Mouse (Mus musculus): ENCODE data around the gene March8. TPM values are rescaled to one million over a fixed set of nuclear protein-coding genes. Genes with fewer than 3 reads are reported as not detected.

The March8 gene
- polyA plus RNA-seq, 1 experiment: 38.8 TPM

DNA sequence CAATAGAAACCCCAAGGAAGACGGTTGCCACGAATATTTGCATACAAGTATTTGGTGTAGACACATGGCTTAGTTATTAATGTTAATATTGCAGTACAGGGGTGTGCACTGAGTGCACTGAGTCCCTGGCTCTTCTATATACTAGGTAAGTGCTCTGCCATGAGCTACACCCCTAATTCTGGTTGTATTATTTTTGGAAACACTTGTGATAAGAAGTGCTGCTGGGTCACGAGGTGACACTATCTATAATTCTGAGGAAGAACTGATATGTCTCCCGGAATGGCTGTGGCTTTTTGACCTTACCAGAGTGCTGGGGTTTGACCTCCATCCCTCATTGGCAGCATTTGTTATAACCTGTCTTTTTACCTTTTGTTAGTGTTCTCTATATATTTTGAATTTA is 103.0 kb downstream of the March8 start:
- H3ac ChIP-seq (ENCODE audit: control insufficient read depth, insufficient read length): no peak overlapping the region
- TF ChIP-seq CEBPB (IDR thresholded peaks at IDR 0.05; ENCODE audit: insufficient read depth, poor library complexity, severe bottlenecking): no peak
- no peak overlapping the region for H3K4me2 ChIP-seq (ENCODE audit: low read depth)
- no peaks in the 10 kb centered on the region for H3K79me2 ChIP-seq (ENCODE audit: control insufficient read depth, insufficient read depth)
- no peak overlapping the region for H3K4me3 ChIP-seq
- no peaks in the 10 kb centered on the region for H3K27me3 ChIP-seq (ENCODE audit: control insufficient read depth, insufficient read depth, insufficient read length)
- no peaks in the 10 kb centered on the region for H3K36me3 ChIP-seq (ENCODE audit: control insufficient read depth, insufficient read depth)

GRCm38 (mm10) chr6:116455781-116456180 is 118.0 kb downstream of the March8 start:
- no peak for TF ChIP-seq TCF3 (IDR thresholded peaks at IDR 0.05; ENCODE audit: insufficient read length, low read depth)
- peak; percentile 73 for TF ChIP-seq TCF12 (IDR thresholded peaks at IDR 0.05; ENCODE audit: insufficient read depth, poor library complexity, severe bottlenecking)
- TF ChIP-seq REST (IDR thresholded peaks at IDR 0.05; ENCODE audit: insufficient read depth, insufficient read length): no peak
- TF ChIP-seq POLR2A (IDR thresholded peaks at IDR 0.05; ENCODE audit: insufficient read length, low read depth): no peak
- no peak for TF ChIP-seq MAX (IDR thresholded peaks at IDR 0.05; ENCODE audit: low read depth)
- TF ChIP-seq MYOG (IDR thresholded peaks at IDR 0.05; ENCODE audit: control insufficient read depth in 1 of 3, insufficient read depth in 1 of 3, insufficient read length in 2 of 3, low read depth in 2 of 3): peak; percentile 69 to 86 (median 75)
- peak in 2 of 3 experiments; percentile 73 to 86 for TF ChIP-seq MYOD1 (IDR thresholded peaks at IDR 0.05; ENCODE audit: control insufficient read depth in 1 of 3, insufficient read length in 2 of 3, low read depth in 2 of 3)
- TF ChIP-seq SRF (IDR thresholded peaks at IDR 0.05; ENCODE audit: control insufficient read depth, insufficient read length, low read depth): no peak
- no peak for TF ChIP-seq E2F4 (IDR thresholded peaks at IDR 0.05; ENCODE audit: insufficient read depth)
- Histone ChIP-seq H3K79me2 (ENCODE audit: control insufficient read depth, insufficient read depth) (no peaks in the 10 kb centered on the region), H3K4me3 (no peak overlapping the region), H3K27me3 (ENCODE audit: control insufficient read depth, insufficient read depth, insufficient read length) (no peaks in the 10 kb centered on the region), H3ac (ENCODE audit: control insufficient read depth, insufficient read length) (no peak overlapping the region), H3K36me3 (ENCODE audit: control insufficient read depth, insufficient read depth) (peaks cover 4% of the 10 kb centered on the region), H3K4me2 (ENCODE audit: low read depth) (peak overlapping the region; percentile 66)

DNA sequence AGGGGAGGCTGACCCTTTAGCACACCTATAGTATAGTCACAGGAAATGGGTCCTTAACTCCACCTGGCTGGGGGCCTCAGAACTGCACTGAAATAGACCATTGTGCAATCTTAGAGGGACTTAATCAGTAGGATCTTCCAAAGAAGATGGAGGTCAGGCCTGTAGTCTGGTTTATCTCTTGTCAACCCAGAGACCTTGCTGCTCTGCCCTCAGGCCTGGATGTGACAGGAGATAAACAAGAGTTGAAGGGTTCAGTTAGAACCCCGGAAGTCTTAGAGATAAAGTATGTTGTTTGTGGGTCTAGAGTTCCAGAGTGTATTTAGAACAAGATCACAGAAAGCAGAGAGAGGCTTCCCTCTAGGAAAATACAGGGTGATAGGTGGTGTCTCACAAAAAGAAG is 118.7 kb downstream of the March8 start:
- TF ChIP-seq TCF12 (IDR thresholded peaks at IDR 0.05; ENCODE audit: insufficient read depth, poor library complexity, severe bottlenecking) (no peak), REST (IDR thresholded peaks at IDR 0.05; ENCODE audit: insufficient read depth, insufficient read length) (no peak), TCF3 (IDR thresholded peaks at IDR 0.05; ENCODE audit: insufficient read length, low read depth) (no peak), USF1 (IDR thresholded peaks at IDR 0.05; ENCODE audit: low read depth) (no peak)
- H3K4me3 ChIP-seq: no peak overlapping the region
- no peaks in the 10 kb centered on the region for H3K79me2 ChIP-seq (ENCODE audit: control insufficient read depth, insufficient read depth)
- no peaks in the 10 kb centered on the region for H3K27me3 ChIP-seq (ENCODE audit: control insufficient read depth, insufficient read depth, insufficient read length)
- H3K4me2 ChIP-seq (ENCODE audit: low read depth): peak overlapping the region; percentile 66
- peaks cover 4% of the 10 kb centered on the region for H3K36me3 ChIP-seq (ENCODE audit: control insufficient read depth, insufficient read depth)
- no peak overlapping the region for H3ac ChIP-seq (ENCODE audit: control insufficient read depth, insufficient read length)

- peaks cover 4% of the 10 kb centered on the region for H3K36me3 ChIP-seq (ENCODE audit: control insufficient read depth, insufficient read depth)
- H3K79me2 ChIP-seq (ENCODE audit: control insufficient read depth, insufficient read depth): no peaks in the 10 kb centered on the region
- no peak for TF ChIP-seq E2F4 (IDR thresholded peaks at IDR 0.05; ENCODE audit: insufficient read depth)
- TF ChIP-seq MYOG (IDR thresholded peaks at IDR 0.05; ENCODE audit: control insufficient read depth in 1 of 3, insufficient read depth in 1 of 3, insufficient read length in 2 of 3, low read depth in 2 of 3): no peak
- no peak for TF ChIP-seq POLR2A (IDR thresholded peaks at IDR 0.05; ENCODE audit: insufficient read length, low read depth)
- no peak for TF ChIP-seq MYOD1 (IDR thresholded peaks at IDR 0.05; ENCODE audit: control insufficient read depth in 1 of 3, insufficient read length in 2 of 3, low read depth in 2 of 3)
- TF ChIP-seq REST (IDR thresholded peaks at IDR 0.05; ENCODE audit: insufficient read depth, insufficient read length): no peak
- no peak for TF ChIP-seq USF1 (IDR thresholded peaks at IDR 0.05; ENCODE audit: low read depth)
- H3K4me3 ChIP-seq: no peak overlapping the region
- no peaks in the 10 kb centered on the region for H3K27me3 ChIP-seq (ENCODE audit: control insufficient read depth, insufficient read depth, insufficient read length)
- no peak overlapping the region for H3K4me2 ChIP-seq (ENCODE audit: low read depth)
- no peak overlapping the region for H3ac ChIP-seq (ENCODE audit: control insufficient read depth, insufficient read length)
These were observed 120.9 kb downstream of the March8 start for GRCm38 (mm10) chr6:116458728-116459127.

Other genes with a start within 250 kb of the March8 start
- 17.6 TPM for gene Tmcc1, start 144.5 kb upstream of the March8 start, polyA plus RNA-seq (2012; fragmentation: generic; extraction: Trizol)
- 22.6 TPM for gene Washc2, start 130.0 kb upstream of the March8 start, polyA plus RNA-seq (2012; fragmentation: generic; extraction: Trizol)
- 2.1 TPM for gene Zfand4, start 73.8 kb upstream of the March8 start, polyA plus RNA-seq (2012; fragmentation: generic; extraction: Trizol)
- 21.7 TPM for gene Alox5, start 123.2 kb downstream of the March8 start, polyA plus RNA-seq (2012; fragmentation: generic; extraction: Trizol)
- not detected for gene Olfr211, start 151.1 kb downstream of the March8 start, polyA plus RNA-seq (2012; fragmentation: generic; extraction: Trizol)
- not detected for gene Olfr212, start 168.5 kb downstream of the March8 start, polyA plus RNA-seq (2012; fragmentation: generic; extraction: Trizol)
- not detected for gene Olfr213, start 200.4 kb downstream of the March8 start, polyA plus RNA-seq (2012; fragmentation: generic; extraction: Trizol)
- 0.48 TPM for gene Gm5580, start 213.1 kb downstream of the March8 start, polyA plus RNA-seq (2012; fragmentation: generic; extraction: Trizol)
- not detected for gene Olfr214, start 216.2 kb downstream of the March8 start, polyA plus RNA-seq (2012; fragmentation: generic; extraction: Trizol)
- gene Olfr215, start 246.2 kb downstream of the March8 start, polyA plus RNA-seq (2012; fragmentation: generic; extraction: Trizol): 0.14 TPM

Data from myocyte (in vitro differentiated cells).